Mouse (Mus musculus) CD4-positive naive resting alpha-beta T cell, adult 76 days (primary cell): ENCODE results near the gene Serpinf2. TPM values are rescaled to one million over a fixed set of nuclear protein-coding genes. Genes with fewer than 3 reads are reported as not detected.

Source experiments
- total RNA-seq: library from RNA; stranded (reverse); gene quantifications from one replicate; pipeline ENCODE4 v1.2.4, GENCODE M21; 2023

Serpinf2 gene
- total RNA-seq, result not detected

DNA sequence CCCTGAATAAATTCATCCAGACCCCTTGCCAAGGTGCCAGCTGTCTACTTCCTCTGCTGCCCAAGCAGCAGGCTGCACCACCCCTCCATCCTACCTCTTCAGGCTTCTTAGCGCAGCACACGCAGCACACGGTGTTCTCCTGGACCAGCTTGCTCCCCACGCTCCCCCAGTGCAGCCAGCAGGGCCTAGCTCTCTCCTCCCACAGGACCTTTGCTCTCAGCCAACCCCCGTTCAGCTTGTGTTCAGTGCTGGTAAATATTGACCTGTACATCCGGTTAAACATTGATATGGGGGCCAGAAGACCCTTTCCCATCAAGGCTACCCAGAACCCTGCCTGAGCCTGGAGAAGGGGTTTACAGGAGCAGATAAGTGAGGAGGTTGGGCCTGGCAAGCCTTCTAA lies at the start of gene Serpinf2:
Gene Serpinf2, minus strand, starts transcription at position 229 of the 400 bp plus-strand sequence.

DNA sequence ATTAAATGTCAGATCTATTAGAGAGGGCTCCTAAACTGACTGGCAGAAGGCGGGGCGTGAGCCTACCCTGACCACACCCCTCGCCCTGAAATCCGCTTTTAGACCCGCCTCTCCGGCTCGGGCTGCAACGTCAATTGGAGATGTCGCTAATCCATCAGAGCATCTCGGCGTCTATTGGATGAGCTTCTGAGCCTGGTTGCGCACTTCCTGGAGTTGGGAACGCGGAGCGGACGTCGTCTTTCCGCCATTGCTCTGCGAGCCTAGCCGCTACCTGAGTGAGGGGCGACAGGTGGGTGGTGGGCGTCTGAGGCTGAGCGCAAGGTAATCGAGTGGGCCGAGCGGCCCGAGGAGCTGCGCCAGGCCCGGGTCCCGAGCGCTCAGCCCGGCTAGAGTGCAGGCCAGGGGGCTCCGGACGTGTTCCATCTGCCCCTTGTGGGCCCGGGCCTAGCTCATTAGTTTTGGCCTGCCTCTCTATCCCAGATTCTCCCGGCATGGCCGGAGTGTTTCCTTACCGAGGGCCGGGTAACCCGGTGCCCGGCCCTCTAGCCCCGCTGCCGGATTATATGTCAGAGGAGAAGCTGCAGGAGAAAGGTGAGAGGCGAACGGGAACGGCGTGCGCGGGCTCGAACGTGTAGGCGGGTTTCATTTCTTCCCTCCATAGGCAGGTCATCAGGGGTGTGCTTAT lies 47.4 kb upstream of the Serpinf2 start, which contains the start of gene Prpf8:
Gene Prpf8, plus strand, starts transcription at position 216 of the 685 bp plus-strand sequence.

DNA sequence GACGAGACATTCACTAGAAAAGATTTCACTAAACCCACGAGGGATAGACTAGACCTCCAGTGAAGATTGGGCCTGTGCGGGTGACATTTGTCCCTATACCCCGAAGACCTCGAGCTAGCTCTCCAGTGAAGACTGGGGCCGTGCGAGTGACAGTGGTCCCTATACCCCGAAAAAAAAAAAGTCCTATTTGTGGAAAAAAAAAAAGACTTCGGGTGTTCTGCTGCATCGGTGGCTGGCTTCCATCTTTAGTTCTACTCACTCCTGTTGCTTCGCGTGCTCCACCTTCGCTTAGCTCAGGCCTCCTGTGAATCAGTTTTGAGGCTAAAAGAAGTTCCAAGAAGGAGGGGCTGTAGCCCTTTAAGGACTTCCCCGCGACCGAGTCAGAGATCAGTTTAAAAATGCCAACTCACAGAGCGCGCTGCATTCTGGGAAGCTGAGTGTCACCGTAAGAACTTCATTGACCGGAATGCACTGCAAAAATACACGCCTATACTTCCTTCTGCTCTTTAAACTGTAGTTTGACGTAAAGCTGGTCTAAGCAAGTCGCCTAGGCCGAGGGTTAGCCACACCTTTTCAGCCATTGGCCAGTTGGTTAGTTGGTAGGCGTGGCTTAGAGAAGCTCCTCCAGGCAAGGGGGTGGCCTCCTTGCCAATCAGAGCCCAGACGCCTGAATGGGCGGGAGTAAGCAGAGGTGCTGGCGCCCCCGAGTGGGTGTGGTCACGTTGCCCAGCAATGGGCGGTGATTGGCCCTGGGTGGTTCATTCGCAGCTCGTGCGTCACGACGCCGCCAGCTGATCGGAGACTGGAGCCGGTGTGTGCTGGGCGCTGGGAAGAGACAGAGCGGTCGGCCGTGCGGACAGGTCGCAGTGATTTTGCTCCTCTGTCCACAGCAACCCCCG lies 21.7 kb upstream of the Serpinf2 start, which contains the start of gene Tlcd2:
Gene Tlcd2, plus strand, starts transcription at position 872 of the 899 bp plus-strand sequence.

DNA sequence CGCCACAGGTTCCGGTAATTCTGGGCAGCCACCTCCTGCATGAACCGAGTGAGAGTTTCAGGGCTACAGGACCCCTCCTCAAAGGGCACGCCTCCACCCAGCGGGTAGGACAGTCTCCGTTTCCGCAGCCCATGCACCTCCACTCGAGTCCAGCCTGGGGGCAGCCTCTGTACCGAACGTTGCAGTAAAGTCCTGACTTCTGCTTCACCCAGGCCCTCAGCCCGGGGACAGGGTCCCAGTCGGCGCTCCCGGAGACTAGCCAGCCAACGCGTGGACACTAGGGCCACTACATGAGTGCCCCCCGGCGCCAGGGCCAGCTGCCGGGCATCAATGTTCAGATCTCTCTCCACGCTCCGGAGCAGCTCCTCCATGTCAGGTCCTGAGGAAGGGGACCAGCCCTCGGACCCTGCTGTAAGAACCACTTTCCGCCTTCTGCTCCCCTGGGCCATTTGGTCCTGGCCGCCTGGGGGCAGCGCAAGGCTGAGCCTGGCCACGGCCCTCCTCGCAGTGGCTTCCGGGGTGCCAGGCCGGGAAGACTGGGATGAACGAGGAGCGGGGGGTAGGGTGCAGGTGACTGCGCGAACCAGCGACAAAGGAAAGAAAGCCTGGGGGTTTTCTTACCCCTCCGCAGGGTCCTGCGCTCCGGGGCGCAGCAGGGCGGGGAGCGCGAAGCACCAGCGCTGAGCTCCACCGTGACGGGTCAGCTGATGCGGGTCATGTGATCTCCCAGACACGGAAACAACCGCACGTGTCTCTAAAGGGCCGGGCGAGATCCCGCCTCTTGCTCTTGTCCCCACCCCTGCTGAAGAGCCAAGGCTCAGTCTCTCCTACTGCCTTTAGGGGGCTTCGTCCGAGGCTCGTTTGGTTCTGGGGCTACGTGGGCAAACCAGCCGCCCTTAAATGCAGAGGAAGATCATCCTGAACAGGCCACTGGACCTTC lies 14.9 kb upstream of the Serpinf2 start, which contains the start of gene Wdr81:
Gene Wdr81, minus strand, starts transcription at position 727 of the 940 bp plus-strand sequence.

DNA sequence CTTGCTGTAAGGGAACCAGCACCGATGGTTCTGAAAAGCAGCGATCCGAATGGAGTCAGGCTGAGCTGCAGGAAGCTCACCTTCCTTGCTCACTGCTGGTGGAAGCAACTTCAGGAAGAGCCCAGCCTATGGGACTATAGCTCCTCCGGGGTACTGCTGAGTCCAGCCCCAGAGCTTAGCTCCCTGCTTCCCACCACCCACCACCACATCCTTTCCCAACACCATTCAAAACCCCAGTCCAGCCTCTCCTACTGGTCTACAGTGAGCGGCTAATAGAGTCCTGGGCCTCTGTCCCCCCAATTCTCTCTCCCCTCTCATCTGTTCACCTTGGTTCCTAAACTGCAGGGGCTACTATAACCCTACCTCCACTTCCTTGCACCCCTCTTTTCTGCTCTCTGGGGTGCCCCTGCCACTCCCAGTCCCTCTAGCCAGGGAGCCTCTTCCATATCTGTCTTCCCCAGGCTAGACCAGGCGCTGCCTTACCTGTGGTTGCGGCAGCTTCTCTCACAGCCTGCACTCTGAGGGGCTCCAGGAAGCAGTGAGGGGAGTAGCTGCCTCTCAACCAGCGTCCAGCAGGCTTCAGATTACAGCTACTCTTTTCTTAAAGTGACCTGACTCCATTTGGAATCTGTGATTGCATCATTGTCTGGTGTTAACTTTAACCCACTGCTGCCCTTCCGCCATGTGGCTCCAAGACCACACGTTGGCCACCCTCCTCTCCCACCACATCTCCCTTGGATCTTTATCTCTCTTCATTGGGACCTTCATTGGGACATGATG lies 17.2 kb downstream of the Serpinf2 start, which contains the start of gene Serpinf1:
Gene Serpinf1, minus strand, starts transcription at position 689 of the 780 bp plus-strand sequence.

Other genes starting within 250 kb of the Serpinf2 start
- gene Dph1, start 248.3 kb downstream of the Serpinf2 start, total RNA-seq, result 18.1 TPM
- 21.3 TPM for gene Rtn4rl1, start 245.8 kb downstream of the Serpinf2 start, total RNA-seq
- gene Rpa1, start 91.3 kb downstream of the Serpinf2 start, total RNA-seq, result 155 TPM
- gene Smyd4, start 91.2 kb downstream of the Serpinf2 start, total RNA-seq, result 12.2 TPM
- gene Serpinf1, start 16.9 kb downstream of the Serpinf2 start, total RNA-seq, result 0.82 TPM
- 22.6 TPM for gene Wdr81, start 15.1 kb upstream of the Serpinf2 start, total RNA-seq
- not detected for gene Tlcd2, start 22.1 kb upstream of the Serpinf2 start, total RNA-seq
- 207 TPM for gene Prpf8, start 47.2 kb upstream of the Serpinf2 start, total RNA-seq
- gene Rilp, start 70.5 kb upstream of the Serpinf2 start, total RNA-seq, result not detected
- gene Scarf1, start 73.9 kb upstream of the Serpinf2 start, total RNA-seq, result 0.29 TPM
- gene Slc43a2, start 92.1 kb upstream of the Serpinf2 start, total RNA-seq, result 61.4 TPM
- gene Pitpna, start 148.5 kb upstream of the Serpinf2 start, total RNA-seq, result 214 TPM
- 104 TPM for gene Inpp5k, start 191.4 kb upstream of the Serpinf2 start, total RNA-seq
- 28.7 TPM for gene Myo1c, start 210.9 kb upstream of the Serpinf2 start, total RNA-seq
- gene Crk, start 239.7 kb upstream of the Serpinf2 start, total RNA-seq, result 55.5 TPM